Mouse (Mus musculus) stomach, postnatal 0 days (tissue): ENCODE results near the gene Gm21900. TPM values are rescaled to one million over a fixed set of nuclear protein-coding genes. Genes with fewer than 3 reads are reported as not detected.
"Not testable (repeated sequence)": the region's sequence is repeated elsewhere in the genome, so short reads cannot be mapped to it uniquely, and the experiment has no call there.

Experiments used
- ATAC-seq: fragments of 200-750 bp; cut with Nextera tagmentation; 2 replicates; pipeline ENCODE4 v1.8.0; 2017; ENCODE audit not compliant: low FRiP score, low TSS enrichment
- DNase-seq: peaks from one replicate; pipeline ENCODE4 v3.0.0-alpha.2; 2016; ENCODE audit warnings: low spot score
- H3K27ac ChIP-seq: fragments of 300-500 bp; sonication (generic); replicated peaks from 2 replicates; pipeline ENCODE4 v1.5.1; 2014; ENCODE audit warnings: mild to moderate bottlenecking, control low read depth
- H3K27me3 ChIP-seq: fragments of 300-500 bp; sonication (generic); 2 replicates; pipeline ENCODE4 v1.6.1; 2014; ENCODE audit warnings: low read length; ENCODE audit not compliant: control insufficient read depth, insufficient read depth
- H3K36me3 ChIP-seq: fragments of 300-500 bp; sonication (generic); 2 replicates; pipeline ENCODE4 v1.6.1; 2014; ENCODE audit warnings: low read length, mixed read lengths; ENCODE audit not compliant: control insufficient read depth, insufficient read depth
- H3K4me1 ChIP-seq: fragments of 300-500 bp; sonication (generic); replicated peaks from 2 replicates; pipeline ENCODE4 v1.6.1; 2014; ENCODE audit warnings: antibody characterized with exemption; ENCODE audit not compliant: control insufficient read depth, insufficient read depth
- H3K4me2 ChIP-seq: fragments of 300-500 bp; sonication (generic); replicated peaks from 2 replicates; pipeline ENCODE4 v1.6.1; 2014; ENCODE audit warnings: low read depth, mild to moderate bottlenecking, control low read depth, moderate library complexity
- H3K4me3 ChIP-seq: fragments of 300-500 bp; sonication (generic); 2 replicates; pipeline ENCODE4 v1.5.1; 2014; ENCODE audit warnings: low read depth, low read length, control low read depth
- H3K9ac ChIP-seq: fragments of 300-500 bp; sonication (generic); 2 replicates; pipeline ENCODE4 v1.6.1; 2014; ENCODE audit warnings: mild to moderate bottlenecking, low read length, control low read depth, mixed read lengths
- H3K9me3 ChIP-seq: fragments of 300-500 bp; sonication (generic); 2 replicates; pipeline ENCODE4 v1.6.1; 2016; ENCODE audit warnings: low read length; ENCODE audit not compliant: control insufficient read depth
- WGBS: fragments of 180-500 bp; shearing (Covaris S2); extraction: QIAGEN DNeasy Blood & Tissue Kit; methylation state at CpG from one replicate; pipeline ENCODE4 v1.1.7; 2014; 5-methylcytosine and 5-hydroxymethylcytosine counted together
- polyA plus RNA-seq: library from polyadenylated mRNA; unstranded; fragments of >200 nt; fragmentation: Nextera tagmentation; extraction: Ambion mirVana; gene quantifications from 2 replicates; pipeline ENCODE4 v1.2.1, GENCODE M21; 2015

Gene Gm21900
- not detected in 2 replicates for polyA plus RNA-seq

GRCm38 (mm10) chrY:10616061-10616460 lies at the start of gene Gm21900:
Gene Gm21900 (plus strand): TSS chrY:10616361.
- not testable (repeated sequence) for H3K27ac ChIP-seq, H3K36me3 ChIP-seq, DNase-seq, H3K4me3 ChIP-seq, H3K9me3 ChIP-seq, H3K4me2 ChIP-seq, H3K27me3 ChIP-seq, ATAC-seq, H3K4me1 ChIP-seq, H3K9ac ChIP-seq
- WGBS, result 93% methylated on average over 2 of the region's 4 CpGs

GRCm38 (mm10) chrY:10643516-10643915 lies 27.4 kb downstream of the Gm21900 start:
- H3K9me3 ChIP-seq, H3K27me3 ChIP-seq, DNase-seq, ATAC-seq, H3K9ac ChIP-seq, H3K4me3 ChIP-seq, H3K4me1 ChIP-seq, H3K36me3 ChIP-seq, H3K27ac ChIP-seq, H3K4me2 ChIP-seq: not testable (repeated sequence)
- WGBS, result no CpG with 5 or more reads among the region's 25 CpGs

Other genes starting within 250 kb of the Gm21900 start
- gene Gm28510, start 203.6 kb upstream of the Gm21900 start, polyA plus RNA-seq, result not detected in 2 replicates
- not detected in 2 replicates for gene Gm20737, start 80.3 kb upstream of the Gm21900 start, polyA plus RNA-seq
- gene Gm21775, start 62.9 kb upstream of the Gm21900 start, polyA plus RNA-seq, result not detected in 2 replicates
- not detected in 2 replicates for gene Gm20777, start 136.1 kb downstream of the Gm21900 start, polyA plus RNA-seq